Mouse (Mus musculus) gonadal fat pad, adult 2 months (tissue): ENCODE results near the gene Slco4a1. TPM values are rescaled to one million over a fixed set of nuclear protein-coding genes. Genes with fewer than 3 reads are reported as not detected.

Experiments
- DNase-seq: peaks from one replicate; pipeline ENCODE4 v3.0.0-alpha.2; 2012; ENCODE audit warnings: low read depth
- polyA plus RNA-seq: library from polyadenylated mRNA; depleted of rRNA; stranded (reverse); fragments of >200 nt; gene quantifications from 2 replicates; pipeline ENCODE4 v1.2.3, GENCODE M21; 2012; rRNA removed

Slco4a1 gene
- polyA plus RNA-seq, 1 experiment, result 50.4 TPM

DNA sequence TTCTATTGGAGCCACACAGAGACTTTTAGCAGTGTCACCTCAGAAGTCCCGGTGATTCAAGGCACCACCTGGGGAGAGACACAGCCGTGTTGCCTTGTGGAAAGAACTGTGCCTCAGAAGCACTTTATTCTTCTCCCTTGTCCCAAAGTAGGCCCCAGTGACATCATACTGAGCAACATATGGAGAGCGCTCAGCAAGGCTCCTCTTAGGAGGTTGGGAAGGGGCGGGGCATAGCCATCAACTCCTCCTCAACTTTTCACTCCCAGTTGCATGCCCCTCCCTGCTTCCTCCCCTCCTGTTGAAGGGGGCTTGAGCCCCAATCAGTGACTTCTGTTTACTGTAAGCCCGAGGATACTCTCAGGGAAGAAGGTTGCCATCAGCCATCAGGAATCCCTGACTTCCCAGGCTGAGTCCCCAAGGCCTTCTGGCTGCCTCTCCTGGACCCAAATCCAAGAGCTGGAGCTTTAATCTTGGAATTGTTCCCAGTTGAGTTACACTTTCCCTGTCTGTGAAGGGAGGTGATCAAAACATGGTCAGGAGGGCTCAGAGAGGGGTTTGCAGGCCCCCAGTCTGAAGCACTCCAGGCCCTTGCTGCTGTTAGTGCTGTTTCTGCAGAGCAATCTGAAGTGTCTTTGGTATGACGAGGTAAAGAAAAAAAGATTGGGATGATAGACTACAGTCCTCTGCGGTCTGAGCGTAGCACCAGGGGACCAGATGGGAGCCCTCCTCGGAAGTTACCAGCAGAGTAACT is 45.3 kb downstream of the Slco4a1 start:
- no peak for DNase-seq

DNA sequence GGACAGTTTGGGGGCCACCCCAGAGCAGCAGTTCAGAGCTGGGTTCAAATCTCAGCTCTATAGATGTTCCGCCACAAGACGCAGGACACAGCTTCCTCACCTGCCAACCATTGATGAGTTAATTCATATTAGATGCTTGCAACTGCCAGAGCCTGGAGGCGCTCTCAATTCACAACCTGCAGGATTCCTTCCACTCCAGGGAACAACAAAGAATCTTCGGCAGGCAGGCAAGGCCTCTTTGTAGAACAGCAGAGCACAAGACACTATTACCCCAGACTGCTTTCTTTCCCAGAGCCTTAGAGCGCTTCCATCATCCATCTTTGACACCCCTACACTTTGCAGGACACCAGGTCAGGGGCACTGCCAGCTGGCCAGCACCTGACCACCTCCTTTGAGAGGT is 50.2 kb downstream of the Slco4a1 start:
- DNase-seq, result no peak

DNA sequence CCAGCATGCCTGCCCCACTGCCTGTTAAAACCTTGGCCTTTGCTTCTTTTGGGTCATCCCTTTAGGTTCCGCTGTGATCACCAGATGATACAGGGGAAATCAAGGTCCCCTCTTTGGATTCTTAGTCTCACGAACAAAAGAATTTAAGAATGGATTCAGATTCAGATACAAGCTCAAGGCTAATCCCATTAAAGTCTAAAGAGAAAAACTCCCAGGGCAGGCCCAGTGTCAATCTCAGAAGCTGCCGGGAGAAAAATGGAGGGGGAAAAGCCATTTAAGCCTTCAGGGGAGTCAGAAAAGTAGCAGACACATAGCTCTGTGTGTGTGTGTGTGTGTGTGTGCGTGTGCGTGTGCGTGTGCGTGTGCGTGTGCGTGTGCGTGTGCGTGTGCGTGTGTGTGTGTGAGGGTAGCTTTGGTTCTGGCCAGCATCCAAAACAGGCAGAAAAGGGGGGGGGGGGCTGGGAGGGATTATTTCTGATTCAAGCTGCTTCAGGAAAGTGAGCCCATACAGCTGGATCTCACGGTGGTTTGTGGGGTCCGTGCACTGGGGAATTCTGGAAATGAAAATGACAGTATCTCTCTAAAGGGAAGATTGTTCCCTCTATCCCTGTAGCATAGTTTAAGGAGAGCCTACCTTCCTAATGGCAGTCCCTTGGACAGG is 52.5 kb downstream of the Slco4a1 start:
- DNase-seq, result no peak

- no peak for DNase-seq
These were observed 54.8 kb downstream of the Slco4a1 start for GRCm38 (mm10) chr2:180510867-180511266.

GRCm38 (mm10) chr2:180511875-180512661 is 56.0 kb downstream of the Slco4a1 start:
- DNase-seq, result no peak

GRCm38 (mm10) chr2:180513019-180513418 is 57.0 kb downstream of the Slco4a1 start:
- no peak for DNase-seq

GRCm38 (mm10) chr2:180513835-180514234 is 57.8 kb downstream of the Slco4a1 start:
- no peak for DNase-seq

DNA sequence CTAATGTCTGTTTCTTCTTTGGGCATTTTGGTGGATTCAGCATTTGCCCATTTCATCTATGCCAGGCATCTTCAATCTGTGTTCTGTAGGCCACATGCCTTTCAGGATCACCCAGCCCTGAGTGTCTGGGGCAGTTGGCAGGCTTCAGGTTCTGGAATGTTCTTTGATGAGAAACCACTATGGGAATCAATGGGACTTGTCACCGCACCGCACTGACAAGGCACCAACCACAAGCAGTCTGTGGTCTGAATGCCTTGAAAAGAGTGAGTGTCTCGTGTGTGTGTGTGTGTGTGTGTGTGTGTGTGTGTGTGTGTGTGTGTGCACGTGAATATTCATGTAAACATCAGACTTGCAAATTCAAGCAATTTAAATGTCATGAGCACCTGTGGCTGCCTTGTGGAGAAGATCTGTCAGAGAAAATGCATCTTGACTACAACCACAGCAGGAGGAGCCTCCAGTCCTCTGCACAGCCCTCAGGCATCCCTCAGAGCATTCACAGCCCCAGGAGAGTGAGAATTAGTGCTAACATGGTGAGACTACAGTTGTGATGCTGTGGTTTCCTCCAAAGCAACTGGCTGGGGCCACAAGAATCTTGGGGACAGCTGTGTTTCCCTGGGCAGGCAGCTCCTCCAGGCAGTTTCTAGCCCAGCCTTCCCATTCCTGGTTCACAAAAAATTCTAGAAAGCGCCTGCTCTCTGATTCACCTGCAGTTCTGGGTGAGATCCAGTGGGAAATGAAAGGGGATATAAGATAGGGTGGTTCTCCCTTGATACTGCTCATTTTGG is 65.6 kb downstream of the Slco4a1 start:
- DNase-seq, result no peak

GRCm38 (mm10) chr2:180522825-180523224 is 66.8 kb downstream of the Slco4a1 start:
- DNase-seq, result no peak

Other genes starting within 250 kb of the Slco4a1 start
- gene Lama5, start 230.4 kb upstream of the Slco4a1 start, polyA plus RNA-seq, result 43.9 and 61.8 TPM in 2 replicates
- gene Rps21, start 198.9 kb upstream of the Slco4a1 start, polyA plus RNA-seq, result 3,429 and 4,309 TPM in 2 replicates
- gene Cables2, start 182.7 kb upstream of the Slco4a1 start, polyA plus RNA-seq, result 30.8 and 33.2 TPM in 2 replicates
- 3.6 and 4.2 TPM in 2 replicates for gene Rbbp8nl, start 166.4 kb upstream of the Slco4a1 start, polyA plus RNA-seq
- 0.57 and 0.70 TPM in 2 replicates for gene Gata5, start 121.5 kb upstream of the Slco4a1 start, polyA plus RNA-seq
- gene Ntsr1, start 43.7 kb downstream of the Slco4a1 start, polyA plus RNA-seq, result 4.3 and 4.4 TPM in 2 replicates
- gene Mrgbp, start 125.1 kb downstream of the Slco4a1 start, polyA plus RNA-seq, result 19.9 and 20.0 TPM in 2 replicates
- 42.3 and 64.6 TPM in 2 replicates for gene Ogfr, start 133.0 kb downstream of the Slco4a1 start, polyA plus RNA-seq
- gene Col9a3, start 141.5 kb downstream of the Slco4a1 start, polyA plus RNA-seq, result 0.88 and 1.0 TPM in 2 replicates
- gene Tcfl5, start 186.5 kb downstream of the Slco4a1 start, polyA plus RNA-seq, result 0.35 and 1.0 TPM in 2 replicates